Mouse (Mus musculus) forebrain, embryonic 10.5 days (tissue): ENCODE measurements around the gene Gm17660. TPM values are rescaled to one million over a fixed set of nuclear protein-coding genes. Genes with fewer than 3 reads are reported as not detected.

Experiments used
- DNase-seq: peaks from one replicate; pipeline ENCODE4 v3.0.0-alpha.2; 2017; ENCODE audit warnings: low spot score; ENCODE audit errors: extremely low spot score
- H3K27ac ChIP-seq: fragments of 300-500 bp; sonication (generic); 2 replicates; pipeline ENCODE4 v1.5.1; 2016; ENCODE audit warnings: mild to moderate bottlenecking
- H3K27me3 ChIP-seq: fragments of 300-500 bp; sonication (generic); 2 replicates; pipeline ENCODE4 v1.6.1; 2016; ENCODE audit warnings: mild to moderate bottlenecking; ENCODE audit not compliant: poor library complexity, severe bottlenecking
- H3K36me3 ChIP-seq: fragments of 300-500 bp; sonication (generic); replicated peaks from 2 replicates; pipeline ENCODE4 v1.6.1; 2016; ENCODE audit warnings: mild to moderate bottlenecking, moderate library complexity
- H3K4me1 ChIP-seq: fragments of 300-500 bp; sonication (generic); 2 replicates; pipeline ENCODE4 v1.6.1; 2016
- H3K4me3 ChIP-seq: fragments of 300-500 bp; sonication (generic); 2 replicates; pipeline ENCODE4 v1.5.1; 2016; ENCODE audit warnings: mild to moderate bottlenecking, moderate library complexity
- H3K9me3 ChIP-seq: fragments of 300-500 bp; sonication (generic); 2 replicates; pipeline ENCODE4 v1.6.1; 2016; ENCODE audit warnings: mild to moderate bottlenecking, moderate library complexity
- WGBS: fragments of 180-500 bp; shearing (Covaris S2); methylation state at CpG from one replicate; pipeline ENCODE4 v1.1.7; 2016; 5-methylcytosine and 5-hydroxymethylcytosine counted together
- polyA plus RNA-seq: library from polyadenylated mRNA; unstranded; fragments of >200 nt; fragmentation: Nextera tagmentation; extraction: Ambion mirVana; gene quantifications from 2 replicates; pipeline ENCODE4 v1.2.1, GENCODE M21; 2016

The Gm17660 gene
- polyA plus RNA-seq, 1 experiment from 2014 or later: 0.31 TPM

DNA sequence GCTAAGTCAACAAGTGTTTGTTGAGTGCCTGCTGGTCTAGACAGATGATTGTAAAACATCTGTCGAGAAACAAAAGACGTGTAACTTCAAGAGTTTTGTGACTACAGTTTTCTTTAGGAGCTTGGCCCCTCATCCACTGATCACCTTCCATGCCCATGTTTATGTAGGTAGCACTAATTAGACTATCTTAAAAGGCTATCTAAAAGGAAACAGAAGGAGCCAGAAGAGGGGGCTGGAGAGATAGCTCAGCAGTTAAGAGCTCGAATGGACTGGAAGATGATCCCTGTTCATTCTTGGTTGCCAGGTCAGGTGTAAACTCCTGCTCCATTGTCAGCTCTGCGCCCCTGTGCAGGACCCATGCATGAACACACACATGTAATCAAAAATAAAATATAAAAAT, 29.3 kb downstream of the Gm17660 start:
- Histone ChIP-seq H3K36me3 (peaks cover 33% of the 10 kb centered on the region), H3K27me3 (no peaks in the 10 kb centered on the region), H3K4me3 (peak overlapping the region; percentile 84), H3K4me1 (peaks cover 22% of the 10 kb centered on the region), H3K27ac (no peak overlapping the region), H3K9me3 (no peaks in the 10 kb centered on the region)
- DNase-seq: no peak
- WGBS: 57% methylated on average over 4 of the region's 4 CpGs

- 11% methylated on average over 19 of the region's 19 CpGs for whole genome bisulfite sequencing
- no peak for DNase-seq
These were observed 30.0 kb downstream of the Gm17660 start for GRCm38 (mm10) chr5:104047200-104048105.

GRCm38 (mm10) chr5:104046256-104047199, 30.9 kb downstream of the Gm17660 start, which contains the start of gene Nudt9:
Nudt9 (plus strand) TSS chr5:104046306.
- Histone ChIP-seq H3K9me3 (no peaks in the 10 kb centered on the region), H3K27ac (peak within 1 kb of the TSS; percentile 94), H3K4me1 (peaks cover 22% of the 10 kb centered on the region), H3K4me3 (peak within 1 kb of the TSS; percentile 84), H3K36me3 (peaks cover 18% of the 10 kb centered on the region), H3K27me3 (no peaks in the 10 kb centered on the region)
- DNase-seq: peak; percentile 98
- WGBS: 5% methylated on average over 90 of the region's 90 CpGs

More at GRCm38 (mm10) chr5:104047200-104048105, 30.0 kb downstream of the Gm17660 start:
- peak overlapping the region; percentile 84 for H3K4me3 ChIP-seq
- no peaks in the 10 kb centered on the region for H3K27me3 ChIP-seq
- peak overlapping the region; percentile 94 for H3K27ac ChIP-seq
- peaks cover 27% of the 10 kb centered on the region for H3K36me3 ChIP-seq
- H3K4me1 ChIP-seq: peaks cover 22% of the 10 kb centered on the region
- H3K9me3 ChIP-seq: no peaks in the 10 kb centered on the region

GRCm38 (mm10) chr5:104043704-104044103, 33.7 kb downstream of the Gm17660 start:
- peaks cover 22% of the 10 kb centered on the region for H3K4me1 ChIP-seq
- no peaks in the 10 kb centered on the region for H3K36me3 ChIP-seq
- H3K27ac ChIP-seq: no peak overlapping the region
- H3K27me3 ChIP-seq: no peaks in the 10 kb centered on the region
- H3K4me3 ChIP-seq: no peak overlapping the region
- 58% methylated on average over 2 of the region's 2 CpGs for WGBS
- DNase-seq: no peak
- no peaks in the 10 kb centered on the region for H3K9me3 ChIP-seq

DNA sequence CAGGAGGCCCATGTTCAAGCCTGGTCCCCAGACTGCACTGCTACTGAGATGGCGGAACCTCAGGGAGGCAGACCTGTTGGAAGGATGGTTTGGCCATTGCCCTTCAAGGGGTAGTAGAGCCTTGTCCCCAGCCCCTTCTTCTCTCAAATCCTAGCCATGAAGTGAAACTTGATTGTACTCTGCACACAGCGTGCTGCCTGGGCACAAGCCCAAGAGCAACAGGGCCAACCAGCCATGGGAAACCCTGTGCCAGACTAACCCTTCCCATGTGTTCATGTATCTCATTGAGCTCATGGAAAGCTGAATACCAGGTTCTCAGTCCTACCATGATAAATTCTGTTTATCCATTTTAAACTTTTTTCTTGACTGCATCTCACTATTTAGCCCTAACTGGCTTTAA, 34.5 kb downstream of the Gm17660 start:
- Histone ChIP-seq H3K27me3 (no peaks in the 10 kb centered on the region), H3K27ac (no peak overlapping the region), H3K36me3 (no peaks in the 10 kb centered on the region), H3K9me3 (no peaks in the 10 kb centered on the region), H3K4me3 (no peak overlapping the region), H3K4me1 (peaks cover 16% of the 10 kb centered on the region)
- 93% methylated on average over 2 of the region's 2 CpGs for WGBS
- no peak for DNase-seq

- no peak overlapping the region for H3K4me3 ChIP-seq
- DNase-seq: no peak
- no peaks in the 10 kb centered on the region for H3K36me3 ChIP-seq
- H3K4me1 ChIP-seq: no peaks in the 10 kb centered on the region
- H3K27me3 ChIP-seq: no peaks in the 10 kb centered on the region
- H3K9me3 ChIP-seq: no peaks in the 10 kb centered on the region
- WGBS: 75% methylated on average over 6 of the region's 6 CpGs
- H3K27ac ChIP-seq: no peak overlapping the region
These were observed 38.1 kb downstream of the Gm17660 start for GRCm38 (mm10) chr5:104039154-104039932.

- Histone ChIP-seq H3K36me3 (no peaks in the 10 kb centered on the region), H3K27ac (no peak overlapping the region), H3K9me3 (no peaks in the 10 kb centered on the region), H3K4me3 (no peak overlapping the region), H3K27me3 (no peaks in the 10 kb centered on the region), H3K4me1 (no peaks in the 10 kb centered on the region)
- no peak for DNase-seq
- WGBS: 97% methylated on average over 1 of the region's 1 CpGs
These were observed 40.7 kb downstream of the Gm17660 start for GRCm38 (mm10) chr5:104036686-104037085.

GRCm38 (mm10) chr5:104035824-104036223, 41.6 kb downstream of the Gm17660 start:
- no peaks in the 10 kb centered on the region for H3K36me3 ChIP-seq
- H3K4me1 ChIP-seq: no peaks in the 10 kb centered on the region
- H3K27ac ChIP-seq: no peak overlapping the region
- no peaks in the 10 kb centered on the region for H3K9me3 ChIP-seq
- no peaks in the 10 kb centered on the region for H3K27me3 ChIP-seq
- no peak overlapping the region for H3K4me3 ChIP-seq
- 64% methylated on average over 1 of the region's 1 CpGs for WGBS
- DNase-seq: no peak

DNA sequence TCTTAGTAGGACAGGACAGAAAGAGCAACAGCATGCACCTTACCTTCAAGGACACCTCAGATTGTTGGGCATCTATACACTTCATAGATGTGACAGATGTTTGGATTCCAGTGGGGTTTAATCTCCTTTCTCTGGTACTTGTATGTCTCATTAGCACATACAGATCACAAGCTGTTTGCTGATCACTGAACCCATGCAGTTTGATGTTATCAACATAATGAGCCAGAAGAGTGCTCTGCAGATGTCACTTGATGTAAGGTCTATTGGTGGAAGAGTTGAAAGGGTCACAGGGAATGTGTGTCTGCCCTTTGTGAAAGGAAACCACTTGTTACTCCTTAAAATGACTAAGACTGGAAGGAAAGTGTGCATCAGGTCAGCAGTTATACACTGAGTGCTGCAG, 42.3 kb downstream of the Gm17660 start:
- Histone ChIP-seq H3K4me3 (no peak overlapping the region), H3K27ac (no peak overlapping the region)
- DNase-seq: no peak

GRCm38 (mm10) chr5:104032434-104033097, 44.8 kb downstream of the Gm17660 start:
- Histone ChIP-seq H3K4me3 (no peak overlapping the region), H3K27me3 (0 out of 2 replicates have a peak, but pooled peaks cover under 1% of the 10 kb centered on the region), H3K36me3 (no peaks in the 10 kb centered on the region), H3K4me1 (no peaks in the 10 kb centered on the region), H3K27ac (no peak overlapping the region), H3K9me3 (no peaks in the 10 kb centered on the region)
- 87% methylated on average over 2 of the region's 2 CpGs for whole genome bisulfite sequencing
- no peak for DNase-seq

More for the DNA sequence above, 42.3 kb downstream of the Gm17660 start:
- Histone ChIP-seq H3K27me3 (no peaks in the 10 kb centered on the region), H3K9me3 (no peaks in the 10 kb centered on the region), H3K4me1 (no peaks in the 10 kb centered on the region), H3K36me3 (no peaks in the 10 kb centered on the region)

- no peak for DNase-seq
- Histone ChIP-seq H3K36me3 (no peaks in the 10 kb centered on the region), H3K4me1 (peaks cover 19% of the 10 kb centered on the region), H3K27ac (no peak overlapping the region), H3K9me3 (no peaks in the 10 kb centered on the region), H3K27me3 (peaks cover 48% of the 10 kb centered on the region), H3K4me3 (no peak overlapping the region)
- 42% methylated on average over 17 of the region's 17 CpGs for WGBS
These were observed 52.1 kb downstream of the Gm17660 start for GRCm38 (mm10) chr5:104025245-104025854.
